Mouse (Mus musculus) limb, embryonic 11.5 days (tissue): ENCODE results near the gene Rab34. TPM values are rescaled to one million over a fixed set of nuclear protein-coding genes. Genes with fewer than 3 reads are reported as not detected.

Source experiments
- microRNA-seq: library from miRNA; unstranded; fragments of <30 nt; microRNA quantifications from one replicate; pipeline ENCODE4, GENCODE M21; 2016
- polyA plus RNA-seq: library from polyadenylated mRNA; unstranded; fragments of >200 nt; fragmentation: Nextera tagmentation; extraction: Ambion mirVana; gene quantifications from 2 replicates; pipeline ENCODE4 v1.2.1, GENCODE M21; 2014

Rab34 gene
- polyA plus RNA-seq, 1 experiment from 2014 or later, result 144 TPM

Small RNA genes within 50 kb of the gene (microRNA-seq; reads per million reads assigned to microRNA genes)
- not detected for gene Mir7653

Other genes with a start within 250 kb of the Rab34 start
- gene Phf12, start 205.7 kb upstream of the Rab34 start, polyA plus RNA-seq, result 19.6 and 21.1 TPM in 2 replicates
- gene Dhrs13, start 156.2 kb upstream of the Rab34 start, polyA plus RNA-seq, result 19.1 and 19.3 TPM in 2 replicates
- 48.7 and 49.5 TPM in 2 replicates for gene Flot2, start 150.5 kb upstream of the Rab34 start, polyA plus RNA-seq
- 44.3 and 44.4 TPM in 2 replicates for gene Eral1, start 108.0 kb upstream of the Rab34 start, polyA plus RNA-seq
- 21.8 and 24.6 TPM in 2 replicates for gene Fam222b, start 93.8 kb upstream of the Rab34 start, polyA plus RNA-seq
- 92.6 and 114 TPM in 2 replicates for gene Traf4, start 22.8 kb upstream of the Rab34 start, polyA plus RNA-seq
- gene Nek8, start 11.8 kb upstream of the Rab34 start, polyA plus RNA-seq, result 15.0 and 15.5 TPM in 2 replicates
- 8.7 and 10.4 TPM in 2 replicates for gene Tlcd1, start 11.7 kb upstream of the Rab34 start, polyA plus RNA-seq
- gene Rpl23a, start 4.8 kb upstream of the Rab34 start, polyA plus RNA-seq, result 1,529 and 1,574 TPM in 2 replicates
- 0.84 and 1.3 TPM in 2 replicates for gene Proca1, start 5.0 kb downstream of the Rab34 start, polyA plus RNA-seq
- 44.0 and 44.9 TPM in 2 replicates for gene Sdf2, start 57.3 kb downstream of the Rab34 start, polyA plus RNA-seq
- gene Supt6, start 57.6 kb downstream of the Rab34 start, polyA plus RNA-seq, result 30.8 and 34.1 TPM in 2 replicates
- 71.5 and 72.6 TPM in 2 replicates for gene 2610507B11Rik, start 73.3 kb downstream of the Rab34 start, polyA plus RNA-seq
- gene BC030499, start 102.4 kb downstream of the Rab34 start, polyA plus RNA-seq, result 0.09 and 0.16 TPM in 2 replicates
- 65.6 and 72.4 TPM in 2 replicates for gene Spag5, start 113.1 kb downstream of the Rab34 start, polyA plus RNA-seq
- gene Aldoc, start 134.5 kb downstream of the Rab34 start, polyA plus RNA-seq, result 3.6 and 8.5 TPM in 2 replicates
- 69.2 and 70.2 TPM in 2 replicates for gene Pigs, start 140.0 kb downstream of the Rab34 start, polyA plus RNA-seq
- 84.2 and 86.9 TPM in 2 replicates for gene Unc119, start 155.1 kb downstream of the Rab34 start, polyA plus RNA-seq
- 0.04 and 0.06 TPM in 2 replicates for gene Foxn1, start 198.1 kb downstream of the Rab34 start, polyA plus RNA-seq
- not detected in 2 replicates for gene Slc13a2, start 233.8 kb downstream of the Rab34 start, polyA plus RNA-seq